Mouse (Mus musculus) bone marrow, adult 2 months (tissue): ENCODE data around the gene Nckap1.

Experiments
- CTCF ChIP-seq: fragments of 200-500 bp; IDR thresholded peaks from 2 replicates; pipeline ENCODE4 v1.5.1; 2011; ENCODE audit warnings: low read length, control low read depth; ENCODE audit not compliant: control insufficient read depth, insufficient read depth
- POLR2A ChIP-seq: fragments of 200-500 bp; IDR thresholded peaks from 2 replicates; pipeline ENCODE4 v1.6.1; 2011; ENCODE audit warnings: low read depth, mild to moderate bottlenecking, control low read depth, low read length, borderline replicate concordance; ENCODE audit not compliant: control insufficient read depth

GRCm38 (mm10) chr2:80542801-80543200, 38.4 kb downstream of the Nckap1 start:
- no peak for TF ChIP-seq CTCF
- TF ChIP-seq POLR2A: no peak
